Mouse (Mus musculus): ENCODE measurements around the gene Faap20. TPM values are rescaled to one million over a fixed set of nuclear protein-coding genes. Genes with fewer than 3 reads are reported as not detected.

Gene Faap20
- polyA plus RNA-seq (2014; fragmentation: Nextera tagmentation; extraction: Ambion mirVana): 63.2 and 65.0 TPM in 2 replicates

DNA sequence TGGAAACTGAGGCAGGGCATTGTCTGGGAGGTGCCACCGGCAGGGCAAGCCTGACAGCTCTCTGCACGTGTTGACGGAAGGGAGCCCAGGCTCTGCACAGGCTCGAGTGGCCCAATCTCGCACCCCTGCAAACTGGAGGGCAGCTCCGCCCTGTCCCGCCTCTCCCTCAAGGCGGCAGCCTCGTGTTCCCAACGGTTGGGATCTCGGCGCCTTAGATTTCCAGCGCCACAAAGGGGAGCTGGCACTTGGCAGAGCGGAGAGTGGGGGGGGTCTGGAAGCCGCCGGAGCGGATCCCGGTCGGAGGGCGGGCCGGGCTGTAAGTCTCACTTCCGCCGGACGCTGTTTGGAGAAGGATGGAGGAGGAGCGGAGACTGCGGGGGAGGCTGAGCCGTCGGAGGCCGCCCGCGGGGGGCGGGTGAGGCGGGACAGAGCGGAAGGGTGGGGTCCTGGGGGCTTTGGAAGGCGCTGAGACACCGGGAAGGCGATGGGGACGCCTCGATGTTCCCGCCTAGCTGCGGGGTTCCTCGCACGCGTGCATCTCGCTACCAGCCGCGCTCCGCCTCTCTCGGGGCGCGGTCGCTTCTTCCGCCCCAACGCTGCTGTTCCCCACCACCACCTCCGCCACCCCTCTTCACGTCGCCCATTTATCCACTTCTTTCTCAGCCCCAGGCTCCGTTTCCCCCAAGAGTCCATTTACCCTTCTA, at the start of gene Faap20:
TSS of gene Faap20 (plus strand) at position 155 of the 704 bp plus-strand sequence.
- H3K9me3 ChIP-seq (ENCODE audit: control insufficient read depth, low read depth, low read length): no peaks in the 10 kb centered on the region; the same call in 1 of the 2 replicates
- ATAC-seq (ENCODE audit: insufficient number of reproducible peaks, insufficient read depth, low FRiP score, low read depth): peak; percentile 88
- peak within 1 kb of the TSS; percentile 97 for H3K27ac ChIP-seq (ENCODE audit: low read length)
- H3K4me3 ChIP-seq (ENCODE audit: low read depth, low read length): peak within 1 kb of the TSS; percentile 54
- H3K4me1 ChIP-seq (ENCODE audit: control insufficient read depth, insufficient read depth, low read length): peaks cover 26% of the 10 kb centered on the region; the same call in 1 of the 2 replicates
- WGBS: 0% methylated on average over 58 of the region's 58 CpGs
- H3K9ac ChIP-seq (replicated peaks; ENCODE audit: low read depth, low read length): peak within 1 kb of the TSS; percentile 66
- no peaks in the 10 kb centered on the region for H3K36me3 ChIP-seq (ENCODE audit: control insufficient read depth, insufficient read depth, low read length)
- H3K27me3 ChIP-seq (ENCODE audit: control insufficient read depth, insufficient read depth, low read length): no peaks in the 10 kb centered on the region
- peak within 1 kb of the TSS; percentile 97 for H3K4me2 ChIP-seq (replicated peaks; ENCODE audit: low read depth, low read length)

GRCm38 (mm10) chr4:155200861-155201390, 48.7 kb upstream of the Faap20 start:
- H3K4me3 ChIP-seq (ENCODE audit: low read depth, low read length): no peak overlapping the region
- H3K4me1 ChIP-seq (ENCODE audit: control insufficient read depth, insufficient read depth, low read length): peaks cover 55% of the 10 kb centered on the region
- 84% methylated on average over 3 of the region's 3 CpGs for WGBS
- no peak overlapping the region for H3K9ac ChIP-seq (replicated peaks; ENCODE audit: low read depth, low read length)
- H3K27me3 ChIP-seq (ENCODE audit: control insufficient read depth, insufficient read depth, low read length): no peaks in the 10 kb centered on the region
- H3K27ac ChIP-seq (ENCODE audit: low read length): no peak overlapping the region; the same call in 1 of the 2 replicates
- H3K9me3 ChIP-seq (ENCODE audit: control insufficient read depth, low read depth, low read length): no peaks in the 10 kb centered on the region
- H3K4me2 ChIP-seq (replicated peaks; ENCODE audit: low read depth, low read length): no peak overlapping the region
- no peak for ATAC-seq (ENCODE audit: insufficient number of reproducible peaks, insufficient read depth, low FRiP score, low read depth)
- no peaks in the 10 kb centered on the region; the same call in 1 of the 2 replicates for H3K36me3 ChIP-seq (ENCODE audit: control insufficient read depth, insufficient read depth, low read length)

GRCm38 (mm10) chr4:155201764-155202163, 47.8 kb upstream of the Faap20 start:
- ATAC-seq (ENCODE audit: insufficient number of reproducible peaks, insufficient read depth, low FRiP score, low read depth): no peak
- Histone ChIP-seq H3K27ac (ENCODE audit: low read length) (no peak overlapping the region), H3K4me1 (ENCODE audit: control insufficient read depth, insufficient read depth, low read length) (peaks cover 53% of the 10 kb centered on the region), H3K9ac (replicated peaks; ENCODE audit: low read depth, low read length) (no peak overlapping the region), H3K4me3 (ENCODE audit: low read depth, low read length) (no peak overlapping the region), H3K4me2 (replicated peaks; ENCODE audit: low read depth, low read length) (no peak overlapping the region), H3K36me3 (ENCODE audit: control insufficient read depth, insufficient read depth, low read length) (no peaks in the 10 kb centered on the region; the same call in 1 of the 2 replicates), H3K9me3 (ENCODE audit: control insufficient read depth, low read depth, low read length) (no peaks in the 10 kb centered on the region), H3K27me3 (ENCODE audit: control insufficient read depth, insufficient read depth, low read length) (no peaks in the 10 kb centered on the region)
- WGBS: 85% methylated on average over 7 of the region's 7 CpGs

- H3K27ac ChIP-seq (ENCODE audit: low read length): no peak overlapping the region; the same call in 1 of the 2 replicates
- peak; percentile 64; the same call in 1 of the 2 replicates for ATAC-seq (ENCODE audit: insufficient number of reproducible peaks, insufficient read depth, low FRiP score, low read depth)
- WGBS: 55% methylated on average over 6 of the region's 6 CpGs
- H3K9ac ChIP-seq (replicated peaks; ENCODE audit: low read depth, low read length): no peak overlapping the region
- no peaks in the 10 kb centered on the region for H3K9me3 ChIP-seq (ENCODE audit: control insufficient read depth, low read depth, low read length)
- no peak overlapping the region for H3K4me3 ChIP-seq (ENCODE audit: low read depth, low read length)
- peaks cover 47% of the 10 kb centered on the region for H3K4me1 ChIP-seq (ENCODE audit: control insufficient read depth, insufficient read depth, low read length)
- no peak overlapping the region for H3K4me2 ChIP-seq (replicated peaks; ENCODE audit: low read depth, low read length)
- peaks cover 6% of the 10 kb centered on the region; the same call in 1 of the 2 replicates for H3K36me3 ChIP-seq (ENCODE audit: control insufficient read depth, insufficient read depth, low read length)
- no peaks in the 10 kb centered on the region for H3K27me3 ChIP-seq (ENCODE audit: control insufficient read depth, insufficient read depth, low read length)
These were observed 43.7 kb upstream of the Faap20 start for GRCm38 (mm10) chr4:155205919-155206318.

GRCm38 (mm10) chr4:155206498-155206897, 43.1 kb upstream of the Faap20 start:
- Histone ChIP-seq H3K9ac (replicated peaks; ENCODE audit: low read depth, low read length) (no peak overlapping the region), H3K27ac (ENCODE audit: low read length) (no peak overlapping the region; the same call in 1 of the 2 replicates), H3K9me3 (ENCODE audit: control insufficient read depth, low read depth, low read length) (no peaks in the 10 kb centered on the region), H3K4me1 (ENCODE audit: control insufficient read depth, insufficient read depth, low read length) (peaks cover 44% of the 10 kb centered on the region), H3K4me2 (replicated peaks; ENCODE audit: low read depth, low read length) (no peak overlapping the region), H3K36me3 (ENCODE audit: control insufficient read depth, insufficient read depth, low read length) (peaks cover 9% of the 10 kb centered on the region; the same call in 1 of the 2 replicates), H3K4me3 (ENCODE audit: low read depth, low read length) (no peak overlapping the region), H3K27me3 (ENCODE audit: control insufficient read depth, insufficient read depth, low read length) (no peaks in the 10 kb centered on the region)
- ATAC-seq (ENCODE audit: insufficient number of reproducible peaks, insufficient read depth, low FRiP score, low read depth): no peak
- 55% methylated on average over 7 of the region's 8 CpGs for WGBS

GRCm38 (mm10) chr4:155207841-155208240, 41.8 kb upstream of the Faap20 start:
- H3K9ac ChIP-seq (replicated peaks; ENCODE audit: low read depth, low read length): no peak overlapping the region
- WGBS: 70% methylated on average over 3 of the region's 3 CpGs
- no peak for ATAC-seq (ENCODE audit: insufficient number of reproducible peaks, insufficient read depth, low FRiP score, low read depth)
- peaks cover 37% of the 10 kb centered on the region for H3K4me1 ChIP-seq (ENCODE audit: control insufficient read depth, insufficient read depth, low read length)
- no peak overlapping the region for H3K4me2 ChIP-seq (replicated peaks; ENCODE audit: low read depth, low read length)
- no peak overlapping the region for H3K4me3 ChIP-seq (ENCODE audit: low read depth, low read length)
- H3K27me3 ChIP-seq (ENCODE audit: control insufficient read depth, insufficient read depth, low read length): no peaks in the 10 kb centered on the region
- no peak overlapping the region; the same call in 1 of the 2 replicates for H3K27ac ChIP-seq (ENCODE audit: low read length)
- H3K36me3 ChIP-seq (ENCODE audit: control insufficient read depth, insufficient read depth, low read length): peaks cover 9% of the 10 kb centered on the region; the same call in 1 of the 2 replicates
- no peaks in the 10 kb centered on the region for H3K9me3 ChIP-seq (ENCODE audit: control insufficient read depth, low read depth, low read length)

DNA sequence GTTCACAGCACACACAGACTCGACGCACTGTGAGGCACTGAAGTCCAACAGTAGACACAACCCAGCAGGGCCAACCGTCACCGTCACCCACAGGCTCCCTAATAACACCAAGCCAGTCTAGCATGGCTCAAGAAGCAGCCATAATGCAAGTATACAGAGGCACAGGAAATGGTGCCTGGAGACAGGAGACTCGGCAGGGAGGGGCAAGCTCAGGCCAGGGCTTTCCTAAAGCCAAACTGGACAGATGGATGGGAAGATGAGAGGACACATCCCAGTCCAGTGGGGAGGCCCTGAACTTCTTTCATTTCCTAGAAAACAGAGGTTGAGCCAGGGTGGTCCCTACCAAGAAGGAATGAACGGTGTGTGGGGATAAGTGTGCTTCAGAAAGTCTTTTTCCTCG, 41.0 kb upstream of the Faap20 start:
- Histone ChIP-seq H3K9ac (replicated peaks; ENCODE audit: low read depth, low read length) (no peak overlapping the region), H3K4me2 (replicated peaks; ENCODE audit: low read depth, low read length) (no peak overlapping the region), H3K4me3 (ENCODE audit: low read depth, low read length) (no peak overlapping the region), H3K27me3 (ENCODE audit: control insufficient read depth, insufficient read depth, low read length) (no peaks in the 10 kb centered on the region), H3K27ac (ENCODE audit: low read length) (no peak overlapping the region), H3K36me3 (ENCODE audit: control insufficient read depth, insufficient read depth, low read length) (peaks cover 9% of the 10 kb centered on the region; the same call in 1 of the 2 replicates), H3K4me1 (ENCODE audit: control insufficient read depth, insufficient read depth, low read length) (peaks cover 39% of the 10 kb centered on the region), H3K9me3 (ENCODE audit: control insufficient read depth, low read depth, low read length) (no peaks in the 10 kb centered on the region)
- 55% methylated on average over 7 of the region's 7 CpGs for whole genome bisulfite sequencing
- ATAC-seq (ENCODE audit: insufficient number of reproducible peaks, insufficient read depth, low FRiP score, low read depth): no peak

DNA sequence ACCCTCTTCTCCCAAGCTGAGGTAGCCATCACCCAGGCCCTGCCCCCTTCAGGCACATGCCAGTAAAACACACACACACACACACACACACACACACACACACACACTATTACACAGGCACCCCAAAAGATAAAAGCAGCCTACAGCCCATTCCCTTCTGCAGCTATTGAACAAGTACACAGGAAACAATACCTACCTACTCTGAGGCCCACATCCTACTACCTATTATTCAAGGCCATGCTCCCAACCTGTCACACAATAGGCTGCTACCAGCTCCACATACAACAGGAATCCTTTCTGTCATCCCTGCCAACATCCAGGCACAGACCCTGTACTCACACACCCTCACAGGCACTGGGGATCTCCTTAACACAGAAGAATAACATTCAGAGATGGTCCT, 40.5 kb upstream of the Faap20 start:
- Histone ChIP-seq H3K4me2 (replicated peaks; ENCODE audit: low read depth, low read length) (no peak overlapping the region), H3K4me1 (ENCODE audit: control insufficient read depth, insufficient read depth, low read length) (peaks cover 44% of the 10 kb centered on the region), H3K27me3 (ENCODE audit: control insufficient read depth, insufficient read depth, low read length) (no peaks in the 10 kb centered on the region), H3K9ac (replicated peaks; ENCODE audit: low read depth, low read length) (no peak overlapping the region), H3K36me3 (ENCODE audit: control insufficient read depth, insufficient read depth, low read length) (peaks cover 9% of the 10 kb centered on the region; the same call in 1 of the 2 replicates), H3K9me3 (ENCODE audit: control insufficient read depth, low read depth, low read length) (no peaks in the 10 kb centered on the region), H3K27ac (ENCODE audit: low read length) (no peak overlapping the region), H3K4me3 (ENCODE audit: low read depth, low read length) (no peak overlapping the region)
- ATAC-seq (ENCODE audit: insufficient number of reproducible peaks, insufficient read depth, low FRiP score, low read depth): no peak
